Comparison of ENCODE assay signal across 9 mouse cellular contexts in the genomic region with DNA sequence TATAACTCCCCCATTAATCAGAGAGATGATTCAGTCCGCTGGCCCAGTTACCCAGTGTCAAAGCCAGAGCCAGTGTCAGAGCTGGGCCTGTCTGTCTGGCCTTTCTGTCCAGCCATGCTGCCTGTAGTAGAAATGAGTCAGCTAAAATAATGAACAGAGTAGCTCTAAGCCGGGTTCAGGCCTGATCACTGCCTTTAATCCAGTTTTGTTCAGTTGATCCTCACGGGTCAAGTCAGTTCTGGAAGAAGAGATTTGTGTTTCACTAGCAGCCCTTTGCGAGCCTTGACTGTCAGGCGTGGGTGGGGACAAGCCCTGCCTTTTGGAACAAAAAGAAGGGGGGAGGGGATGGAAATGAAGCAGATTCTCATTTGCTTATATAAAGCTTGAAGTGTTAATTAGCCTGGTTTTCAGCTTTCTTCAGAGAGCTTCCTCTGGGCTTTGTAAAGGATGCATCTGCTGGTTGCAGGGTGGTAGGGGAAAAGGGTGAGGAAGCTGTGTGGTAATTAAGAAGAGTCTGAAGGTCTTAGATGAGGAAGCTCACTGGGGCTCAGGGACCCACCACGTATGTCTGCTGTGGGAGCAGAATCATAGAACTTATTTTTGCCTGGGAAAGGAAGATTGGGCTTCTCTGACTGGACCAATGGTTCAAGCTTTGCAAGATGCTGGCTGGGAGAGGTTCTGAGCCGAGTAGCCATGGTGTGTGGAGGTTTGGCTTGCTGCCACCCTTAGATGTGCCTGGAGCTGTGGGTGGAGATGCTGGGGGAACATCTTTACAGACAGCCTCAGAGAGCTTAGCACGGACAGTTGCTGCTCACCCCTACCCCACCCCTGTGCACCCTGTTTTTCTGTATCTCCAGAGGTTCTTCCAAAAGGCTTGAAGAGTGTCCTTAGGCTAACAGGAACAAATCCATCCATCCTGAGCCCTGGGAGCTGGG. TPM values are rescaled to one million over a fixed set of nuclear protein-coding genes. Genes with fewer than 3 reads are reported as not detected.
DNase-seq lines count a peak whose midpoint lies in the region; ATAC-seq and TF ChIP-seq lines count a peak whose summit lies in the region.
"Had no signal": no experiment of that assay in that cellular context is flagged by ENCODE, and none has a peak within 500 bp of the region (broad histone marks: within the 10 kb centered on the region; RNA-seq: fewer than 3 reads in every experiment).

No protein-coding gene starts in this region.

- ATAC-seq in heart, embryonic 11.5 days (replicated peaks; ENCODE audit: insufficient number of reproducible peaks, low FRiP score, low TSS enrichment) = no peak
- ATAC-seq in midbrain, embryonic 15.5 days (replicated peaks) = peak; percentile 44

- 40% methylated on average over 8 of the region's 8 CpGs for WGBS in heart, embryonic 11.5 days (ENCODE audit: insufficient replicate concordance)
- 15% methylated on average over 8 of the region's 8 CpGs for WGBS in midbrain, embryonic 15.5 days

- H3K27me3 ChIP-seq in heart, embryonic 11.5 days (ENCODE audit: control insufficient read depth, insufficient read depth, low read length) = no peaks in the 10 kb centered on the region; the same call in 1 of the 2 replicates
- H3K27me3 ChIP-seq in midbrain, embryonic 15.5 days (replicated peaks) = no peaks in the 10 kb centered on the region

- no peak overlapping the region for H3K9ac ChIP-seq in heart, embryonic 11.5 days (ENCODE audit: low read depth, low read length)
- no peak overlapping the region for H3K9ac ChIP-seq in midbrain, embryonic 15.5 days

- no peak for TF ChIP-seq CTCF in gastrocnemius, adult 2 months (IDR thresholded peaks at IDR 0.05)

- H3K9me3 ChIP-seq in heart, embryonic 11.5 days (replicated peaks; ENCODE audit: control insufficient read depth, low read length) = no peaks in the 10 kb centered on the region
- H3K9me3 ChIP-seq in midbrain, embryonic 15.5 days = no peaks in the 10 kb centered on the region

- H3K4me3 ChIP-seq in heart, embryonic 11.5 days (ENCODE audit: low read depth, low read length) = no peak overlapping the region
- H3K4me3 ChIP-seq in gastrocnemius, adult 2 months = no peak overlapping the region
- H3K4me3 ChIP-seq in midbrain, embryonic 15.5 days = no peak overlapping the region

- H3K27ac ChIP-seq in heart, embryonic 11.5 days (ENCODE audit: low read depth, low read length) = no peak overlapping the region
- H3K27ac ChIP-seq in gastrocnemius, adult 2 months = no peak overlapping the region
- peak overlapping the region; percentile 78 for H3K27ac ChIP-seq in midbrain, embryonic 15.5 days

- no peak overlapping the region for H3K4me2 ChIP-seq in heart, embryonic 11.5 days
- H3K4me2 ChIP-seq in midbrain, embryonic 15.5 days = peak overlapping the region; percentile 18; the same call in 1 of the 2 replicates

- no peaks in the 10 kb centered on the region for H3K36me3 ChIP-seq in heart, embryonic 11.5 days (ENCODE audit: control insufficient read depth, insufficient read depth, low read length)
- H3K36me3 ChIP-seq in midbrain, embryonic 15.5 days (replicated peaks) = 0 out of 2 replicates have a peak, but pooled peaks cover 2% of the 10 kb centered on the region

- H3K4me1 ChIP-seq in heart, embryonic 11.5 days (ENCODE audit: control insufficient read depth, insufficient read depth, low read length) = no peaks in the 10 kb centered on the region
- peaks cover 90% of the 10 kb centered on the region for H3K4me1 ChIP-seq in midbrain, embryonic 15.5 days

- DNase-seq in heart, adult 8-10 months (ENCODE audit: low spot score) = peak; percentile 5
- DNase-seq in 3134 (ENCODE audit: extremely low read depth, insufficient read length, low spot score) (peak; percentile 40), adipocyte (ENCODE audit: low spot score) (peak; percentile 10)
- DNase-seq in gastrocnemius, adult 2 months = peak; percentile 42
- DNase-seq in cerebellum, adult 8-10 months = no peak
- DNase-seq in cerebellum, adult 11-12 months = no peak

- intact Hi-C loops in gastrocnemius, adult 2 months (cut with DNase I) = no loop called here

RNA-seq across cellular contexts. Expression of a gene that starts 20.0 kb away (rescaled TPM):
- total RNA-seq in heart, adult 8-10 months (2022) = 1 to 10 TPM in 2 of 4 experiments, under 1 TPM in 2; 0.60 to 1.1 (median 0.89) TPM
- 0.82 and 0.87 TPM in 2 replicates for polyA plus RNA-seq in heart, embryonic 11.5 days (2014; fragmentation: Nextera tagmentation; extraction: Ambion mirVana)
- total RNA-seq in gastrocnemius, adult 2 months (2021) = not detected
- 653 and 655 TPM in 2 replicates for polyA plus RNA-seq in midbrain, embryonic 15.5 days (2015; fragmentation: Nextera tagmentation; extraction: Ambion mirVana)

RNA-seq across cellular contexts. Expression of a gene that starts 54.9 kb away (rescaled TPM):
- not detected for total RNA-seq in heart, adult 8-10 months (2022)
- 0.26 TPM in 1 of 2 replicates, not detected in the other for polyA plus RNA-seq in heart, embryonic 11.5 days (2014; fragmentation: Nextera tagmentation; extraction: Ambion mirVana)
- not detected for total RNA-seq in gastrocnemius, adult 2 months (2021)
- 0.19 and 0.32 TPM in 2 replicates for polyA plus RNA-seq in midbrain, embryonic 15.5 days (2015; fragmentation: Nextera tagmentation; extraction: Ambion mirVana)
- polyA plus RNA-seq: heart, embryonic 14.5 days had no signal

Comparison
In these comparisons a context has a peak if more than half of its experiments do, and no peak if none do; other contexts are left out.
1. DNase-seq: peak in heart, adult 8-10 months (single experiment), 3134 (single experiment), adipocyte (single experiment) and gastrocnemius, adult 2 months (single experiment); none in cerebellum, adult 8-10 months (single experiment) and cerebellum, adult 11-12 months (single experiment).